Mouse (Mus musculus) urinary bladder, postnatal 14 days (tissue): ENCODE results near the gene Gck.
"Not testable (repeated sequence)": the region's sequence is repeated elsewhere in the genome, so short reads cannot be mapped to it uniquely, and the experiment has no call there.

Experiments used
- DNase-seq: peaks from one replicate; pipeline ENCODE4 v3.0.0; 2021; ENCODE audit warnings: low spot score

Gck gene

DNA sequence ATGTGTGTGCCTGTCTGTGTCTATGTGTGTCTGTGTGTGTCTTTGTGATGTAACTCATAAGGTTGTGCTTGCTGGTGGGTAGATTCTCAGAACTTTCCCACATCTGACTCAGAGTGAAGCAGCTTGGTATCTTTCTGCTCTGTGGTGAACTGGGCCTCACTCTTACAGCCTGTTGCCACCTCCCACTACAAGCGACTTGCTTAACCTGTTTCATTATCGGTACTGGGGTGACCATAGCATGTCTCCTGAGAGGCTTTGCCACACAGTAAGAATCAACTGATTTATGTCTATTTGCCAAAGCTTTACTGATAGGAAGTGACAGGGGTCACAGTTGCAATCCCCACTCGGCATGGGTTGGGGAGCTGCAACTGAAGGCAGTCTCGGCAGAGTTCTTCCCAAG, 41.2 kb downstream of the Gck start:
- peak; percentile 49 for DNase-seq

DNA sequence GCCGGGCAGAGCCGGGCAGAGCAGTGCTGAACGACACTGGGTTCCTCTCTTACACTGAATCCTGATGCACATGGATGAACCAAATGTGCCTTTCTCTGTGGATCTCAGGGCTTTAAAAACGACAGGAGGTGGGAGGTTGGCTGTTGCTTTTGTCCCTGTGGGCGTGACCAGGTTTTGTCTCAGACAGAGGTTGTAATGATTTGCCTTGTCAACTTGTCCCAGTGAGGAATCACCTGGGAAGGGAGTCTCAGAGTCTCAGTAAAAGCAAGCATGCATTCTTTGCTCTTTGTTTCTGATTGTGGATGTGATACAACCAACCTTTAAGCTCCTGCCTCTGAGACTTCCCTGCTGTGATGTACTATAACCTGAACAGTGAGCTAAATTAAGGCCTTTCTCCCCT, 42.8 kb downstream of the Gck start:
- no peak for DNase-seq

DNA sequence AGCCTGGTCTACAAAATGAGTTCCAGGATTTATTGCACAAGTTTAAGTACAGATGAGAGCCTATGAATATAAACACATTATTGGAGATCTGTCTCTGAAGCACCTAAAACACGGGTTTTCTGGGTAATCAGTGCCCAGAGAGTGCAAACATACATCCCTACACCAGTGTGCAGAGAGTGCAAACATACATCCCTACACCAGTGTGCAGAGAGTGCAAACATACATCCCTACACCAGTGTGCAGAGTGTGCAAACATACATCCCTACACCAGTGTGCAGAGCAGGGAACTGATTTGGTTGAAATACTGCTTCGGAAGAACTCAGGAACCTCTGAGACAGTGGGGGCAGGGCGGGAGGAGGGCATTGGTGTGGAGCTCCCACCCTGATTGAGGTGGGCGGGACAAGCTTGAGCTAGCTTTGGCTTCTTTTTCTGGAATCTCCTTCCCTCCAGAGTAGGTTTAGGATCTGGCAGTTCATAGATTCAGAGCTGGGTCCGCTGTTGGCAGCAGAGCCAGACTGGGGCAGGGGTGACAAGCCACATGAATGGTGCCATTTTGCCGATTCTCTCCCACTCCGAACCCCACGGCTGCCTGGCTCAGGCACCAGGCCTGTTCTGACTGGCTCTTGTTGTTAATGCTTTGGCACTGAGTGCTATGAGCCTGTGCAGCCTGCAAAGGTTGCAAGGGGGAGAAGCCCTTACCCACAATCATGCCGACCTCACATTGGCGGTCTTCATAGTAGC, 43.9 kb downstream of the Gck start:
- DNase-seq: no peak

DNA sequence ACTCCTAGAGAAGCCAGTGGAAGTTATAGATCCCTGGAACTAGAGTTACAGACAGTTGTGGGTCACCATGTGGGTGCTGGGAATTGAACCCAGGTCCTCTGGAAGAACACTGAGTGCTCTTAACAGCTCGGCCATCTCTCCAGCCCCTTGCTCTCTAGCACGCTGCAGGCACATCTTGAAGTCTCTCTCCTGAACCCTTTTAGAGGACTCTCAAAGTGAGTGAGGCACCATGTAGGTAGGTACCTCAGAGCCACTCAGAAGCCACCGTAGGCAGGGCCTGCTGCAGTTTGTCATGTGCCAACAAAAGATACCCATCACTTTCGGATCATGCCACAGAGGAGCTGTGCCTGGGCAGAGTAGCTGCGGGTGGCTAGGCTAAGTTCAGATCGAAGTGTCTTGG, 45.0 kb downstream of the Gck start:
- no peak for DNase-seq

DNA sequence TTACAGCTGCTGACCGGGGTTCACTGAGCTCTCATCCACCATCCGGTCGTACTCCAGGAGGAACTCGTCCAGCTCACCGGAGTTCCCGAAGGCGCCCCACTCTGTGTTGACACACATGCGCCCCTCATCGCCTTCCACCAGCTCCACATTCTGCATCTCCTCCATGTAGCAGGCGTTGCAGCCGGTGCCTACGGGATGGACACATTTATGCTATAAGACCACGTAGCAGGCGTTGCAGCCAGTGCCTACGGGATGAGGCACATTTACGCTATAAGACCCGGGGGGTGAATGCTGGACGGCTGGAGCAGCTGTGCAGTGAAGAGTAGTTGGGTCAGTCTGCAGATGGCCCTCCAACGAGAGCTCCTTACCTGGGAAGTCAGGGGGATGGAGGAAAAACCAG, 45.5 kb downstream of the Gck start:
- DNase-seq: no peak

DNA sequence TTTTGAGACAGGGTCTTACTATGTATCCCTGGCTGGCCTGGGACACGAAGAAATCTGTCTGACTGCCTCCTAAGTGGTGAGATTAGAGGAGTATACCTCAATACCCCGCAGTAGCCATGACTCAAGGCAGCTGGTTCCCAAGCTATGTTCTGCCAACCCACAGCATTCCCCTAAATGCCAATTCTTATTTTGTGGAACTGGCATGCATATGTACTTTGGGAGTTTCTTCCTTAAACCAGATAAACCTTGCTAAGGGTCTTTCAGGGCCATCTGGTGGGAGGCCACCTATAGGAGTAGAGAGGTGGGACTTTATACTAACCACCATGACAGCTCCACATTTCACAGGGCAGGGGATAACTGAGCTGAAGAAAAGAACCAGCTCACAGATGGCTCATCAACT, 46.0 kb downstream of the Gck start:
- no peak for DNase-seq

DNA sequence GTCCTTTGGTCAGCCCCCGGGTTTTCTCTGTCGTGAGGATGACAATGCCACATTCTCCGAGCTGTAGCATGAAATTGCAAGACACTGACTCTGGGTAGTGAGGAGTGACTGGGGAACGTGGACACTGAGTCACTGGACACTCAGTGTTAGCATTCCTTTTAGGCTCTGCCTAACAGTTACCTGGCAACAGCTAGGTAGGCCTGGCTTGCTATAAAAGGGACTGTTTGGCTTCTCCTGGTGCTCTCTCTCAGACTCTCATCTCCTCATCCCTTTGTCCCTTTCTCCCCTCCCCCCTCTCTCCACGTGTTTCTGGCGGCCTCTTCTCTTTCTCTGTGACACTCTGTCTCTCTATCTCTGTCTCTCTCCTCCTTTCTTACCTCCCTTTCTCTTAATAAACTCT, 47.5 kb downstream of the Gck start:
- DNase-seq: no peak

DNA sequence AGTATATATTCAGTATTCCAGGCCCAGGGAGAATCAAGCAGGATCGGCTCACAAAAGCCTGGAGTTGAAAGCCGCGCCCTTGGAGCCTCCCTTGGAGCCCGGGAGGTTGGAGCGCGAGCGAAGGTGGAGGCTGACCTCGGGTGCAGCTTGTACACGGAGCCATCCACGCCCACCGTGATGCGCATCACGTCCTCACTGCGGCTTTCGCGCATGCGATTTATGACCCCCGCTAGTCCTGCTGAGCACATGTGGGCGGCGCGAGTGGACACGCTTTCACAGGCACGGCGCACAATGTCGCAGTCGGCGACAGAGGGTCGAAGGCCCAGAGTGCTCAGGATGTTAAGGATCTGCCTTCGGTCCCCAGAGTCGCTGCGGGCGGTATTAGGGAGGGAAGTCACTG, 47.9 kb downstream of the Gck start:
- peak; percentile 64 for DNase-seq

DNA sequence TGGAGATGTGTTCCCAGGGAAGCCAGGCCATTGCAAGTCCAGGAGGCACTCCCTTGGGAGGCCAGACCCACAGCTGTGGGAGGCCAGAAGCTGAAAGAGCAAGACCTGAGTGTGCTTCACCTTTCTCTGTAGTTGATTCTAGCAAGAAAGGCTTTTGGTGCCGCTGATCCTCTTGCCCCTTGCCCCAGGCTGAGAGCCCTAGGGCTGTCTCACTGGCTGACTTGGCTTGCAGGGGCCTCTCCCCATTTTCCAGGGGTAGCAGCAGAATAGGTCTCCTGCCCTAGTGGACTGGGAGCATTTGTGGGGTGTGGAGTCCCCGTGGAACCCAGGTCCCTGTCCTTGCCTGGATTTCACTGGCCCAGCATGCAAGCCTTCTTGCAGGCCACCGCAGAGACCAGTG, 48.6 kb downstream of the Gck start:
- no peak for DNase-seq

DNA sequence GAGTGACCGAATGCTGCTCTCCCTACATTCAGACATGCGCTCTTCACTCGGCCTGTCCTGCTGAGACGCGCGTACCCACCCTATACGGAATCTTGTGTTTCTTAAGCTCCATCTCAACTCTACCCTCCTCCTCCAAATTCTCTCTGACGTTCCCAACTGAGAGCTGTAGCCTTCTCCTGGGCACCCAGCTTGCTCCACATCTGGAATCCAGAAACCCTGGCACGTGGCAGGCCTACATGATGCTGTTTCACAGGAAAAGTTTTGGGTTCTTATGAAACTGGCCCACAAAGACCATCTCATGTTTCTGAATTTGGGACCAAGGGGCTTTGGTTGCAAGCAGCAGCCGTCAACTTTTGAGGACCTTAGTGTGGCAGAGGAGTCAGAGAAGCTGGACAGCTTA, 50.6 kb downstream of the Gck start:
- no peak for DNase-seq

DNA sequence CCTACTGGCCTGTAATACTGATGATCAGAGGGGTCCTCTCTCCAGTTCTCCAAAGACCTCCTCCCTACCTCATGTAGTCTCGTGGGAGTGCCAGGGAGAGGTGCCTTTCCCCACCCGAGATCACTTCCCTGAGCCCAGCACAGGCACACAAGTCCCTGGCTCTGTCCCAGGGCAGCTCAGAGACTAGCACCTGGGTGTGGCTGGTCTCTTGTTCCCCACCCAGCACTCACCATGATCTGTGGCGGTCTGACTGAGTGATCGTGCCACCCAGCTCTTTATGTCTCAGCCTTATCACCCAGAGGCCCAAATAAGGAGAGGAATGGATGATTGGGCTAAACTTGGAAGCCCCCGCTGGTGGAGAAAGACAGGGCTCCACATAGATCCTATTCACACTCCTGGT, 51.4 kb downstream of the Gck start, which contains the start of gene Myl7:
TSS of gene Myl7 (minus strand) at position 252 of the 400 bp plus-strand sequence.
- no peak for DNase-seq

DNA sequence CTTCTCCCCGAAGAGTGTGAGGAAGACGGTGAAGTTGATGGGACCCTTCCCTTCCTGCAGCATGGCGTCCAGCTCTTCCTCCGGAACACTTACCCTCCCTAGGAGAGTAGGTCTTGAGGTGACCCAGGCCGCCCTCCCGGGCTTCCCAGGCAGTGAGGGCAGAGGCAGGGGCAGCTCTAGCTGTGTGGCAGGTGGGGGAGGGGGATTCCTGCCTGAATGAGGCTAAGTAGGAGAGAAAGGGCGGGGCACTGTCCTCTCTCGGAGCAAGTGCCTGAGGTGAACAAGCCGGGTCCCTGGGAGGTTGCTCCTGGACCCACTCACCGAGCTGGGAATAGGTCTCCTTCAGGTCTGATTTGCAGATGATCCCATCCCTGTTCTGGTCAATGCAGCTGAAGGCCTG, 52.0 kb downstream of the Gck start:
- no peak for DNase-seq

DNA sequence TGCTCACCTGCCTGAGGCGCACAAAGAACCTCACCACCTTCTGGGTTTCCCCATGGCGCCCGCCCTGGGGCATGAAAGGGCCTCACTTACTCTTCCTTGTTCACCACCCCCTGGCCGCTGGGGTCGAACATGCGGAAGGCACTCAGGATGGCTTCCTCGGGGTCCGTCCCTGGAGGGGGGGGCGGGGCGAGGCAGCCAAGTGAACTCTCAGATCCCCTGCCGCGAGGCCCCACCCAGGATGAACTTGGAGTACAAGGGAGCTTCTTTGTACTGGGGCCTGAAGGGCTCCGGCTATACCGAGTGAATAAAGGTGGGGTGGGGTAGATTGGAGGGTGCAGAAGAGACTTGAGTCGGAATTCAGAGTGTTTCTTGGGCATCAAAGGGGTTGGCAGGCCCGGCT, 52.7 kb downstream of the Gck start:
- no peak for DNase-seq

DNA sequence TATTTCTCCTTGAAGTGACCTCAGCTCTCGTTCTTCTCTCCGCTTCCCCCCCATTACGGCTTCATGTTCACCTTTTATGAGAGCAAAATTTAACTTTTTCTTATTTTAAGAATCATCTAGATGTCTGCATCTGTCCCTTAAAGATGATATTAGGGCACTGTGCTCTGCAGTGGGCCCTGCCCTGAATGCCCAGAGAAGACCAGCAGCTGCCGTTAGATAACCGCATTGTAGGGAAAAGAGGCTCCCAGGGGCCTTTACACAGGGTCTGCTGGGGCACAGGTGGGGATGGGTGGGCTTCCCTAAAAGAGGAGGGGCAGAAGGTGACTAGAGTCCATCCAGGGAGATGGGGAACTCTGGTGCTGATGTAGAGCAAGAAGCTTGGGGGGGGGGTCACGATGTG, 56.1 kb downstream of the Gck start:
- DNase-seq: no peak

DNA sequence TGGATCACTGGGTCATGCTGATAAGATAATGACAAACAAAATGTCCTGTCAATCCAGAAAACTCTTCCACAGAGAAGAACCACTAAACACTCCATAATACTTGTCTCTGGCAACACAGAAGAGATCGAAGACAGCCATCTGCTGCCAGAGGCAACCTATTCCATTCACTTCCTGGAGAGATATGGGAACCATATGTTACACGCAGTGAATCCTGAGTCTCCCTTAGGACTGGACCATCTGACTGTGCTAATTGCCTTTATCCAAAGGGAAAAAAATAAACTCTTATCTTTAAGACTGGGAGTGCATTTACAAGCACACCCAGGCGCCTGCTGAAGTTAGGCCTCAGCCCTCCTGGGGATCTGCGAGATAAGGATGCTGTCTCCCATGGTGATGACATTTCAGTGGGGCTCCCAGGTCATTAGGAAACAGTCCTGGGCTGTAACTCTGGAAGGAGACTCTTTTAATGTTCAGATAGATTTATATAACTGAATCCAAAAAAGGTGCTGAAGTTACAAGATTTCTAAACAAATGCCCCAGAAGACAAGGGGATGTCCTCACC, 57.0 kb downstream of the Gck start:
- DNase-seq: no peak

DNA sequence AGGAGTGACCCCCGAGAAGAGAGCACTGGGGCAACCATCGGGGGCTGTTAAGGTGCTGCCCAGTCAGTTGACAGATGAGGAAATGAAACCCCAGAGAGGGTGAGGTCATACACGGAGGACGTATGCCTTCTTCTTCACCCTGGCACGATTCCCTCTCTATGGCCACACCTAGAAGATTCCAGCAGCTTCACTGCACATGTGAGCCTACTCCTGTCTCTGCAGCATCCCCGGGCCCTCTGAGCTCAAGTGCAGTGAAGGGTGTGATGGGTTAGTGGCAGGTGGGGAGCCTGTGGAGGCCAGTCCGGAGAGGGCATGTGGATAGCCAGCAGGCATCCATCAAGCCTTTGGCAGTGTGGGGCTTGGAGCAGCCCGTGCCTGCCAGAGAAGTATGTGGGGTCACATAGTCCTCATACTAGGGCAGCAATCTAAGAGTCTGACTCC, 57.7 kb downstream of the Gck start:
- DNase-seq: no peak

DNA sequence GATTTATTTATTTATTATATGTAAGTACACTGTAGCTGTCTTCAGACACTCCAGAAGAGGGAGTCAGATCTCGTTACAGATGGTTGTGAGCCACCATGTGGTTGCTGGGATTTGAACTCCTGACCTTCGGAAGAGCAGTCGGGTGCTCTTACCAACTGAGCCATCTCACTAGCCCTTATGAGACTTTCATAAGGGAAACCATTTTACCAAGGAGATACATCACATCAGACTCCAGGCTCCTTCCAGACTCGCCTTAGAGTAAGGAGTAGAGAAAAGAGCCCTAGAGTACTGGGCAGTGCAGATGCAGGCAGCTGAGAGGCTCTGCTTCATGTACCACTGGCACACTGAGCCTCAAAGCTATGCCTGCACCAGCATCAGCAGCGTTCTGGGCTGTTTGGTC, 61.3 kb downstream of the Gck start:
- DNase-seq: not testable (repeated sequence)

DNA sequence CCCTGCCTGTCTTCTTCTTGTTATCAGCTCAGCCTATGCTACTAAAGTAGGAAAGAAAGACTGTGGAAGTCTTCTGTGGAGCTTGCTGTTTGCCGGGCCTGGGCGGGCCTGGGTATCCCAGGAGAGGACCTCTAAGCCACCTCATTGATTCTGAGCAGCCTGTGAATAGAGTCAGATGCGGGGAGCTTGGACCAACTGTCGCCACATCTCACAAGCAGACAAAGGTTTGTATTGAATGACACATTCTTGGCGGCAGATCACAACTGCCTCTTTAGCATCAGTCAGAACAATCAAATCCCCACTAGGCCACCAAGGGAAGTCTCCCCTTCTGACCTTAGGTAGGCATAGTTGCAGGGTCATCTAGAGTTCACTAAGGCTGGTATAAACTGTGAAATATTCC, 62.6 kb downstream of the Gck start:
- no peak for DNase-seq

DNA sequence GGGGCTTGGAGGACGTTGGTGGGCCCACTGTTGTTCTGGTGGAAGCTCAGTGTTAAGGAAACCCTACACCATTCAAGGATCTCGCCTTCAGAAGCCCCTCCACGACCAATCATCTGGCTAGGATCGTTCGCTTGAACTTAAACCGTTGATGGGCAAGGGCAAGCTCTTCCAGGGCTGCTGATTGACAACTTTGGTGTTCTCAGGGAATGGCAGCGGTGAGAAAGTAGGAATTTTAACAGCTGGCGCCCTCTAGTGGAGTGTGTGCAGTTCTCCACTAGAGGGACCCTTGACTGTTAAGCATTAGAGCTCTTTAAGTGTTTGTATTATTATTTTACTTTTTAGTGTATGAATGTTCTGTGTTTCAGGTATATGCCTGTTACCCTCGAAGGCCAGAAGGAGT, 63.7 kb downstream of the Gck start:
- peak; percentile 68 for DNase-seq

DNA sequence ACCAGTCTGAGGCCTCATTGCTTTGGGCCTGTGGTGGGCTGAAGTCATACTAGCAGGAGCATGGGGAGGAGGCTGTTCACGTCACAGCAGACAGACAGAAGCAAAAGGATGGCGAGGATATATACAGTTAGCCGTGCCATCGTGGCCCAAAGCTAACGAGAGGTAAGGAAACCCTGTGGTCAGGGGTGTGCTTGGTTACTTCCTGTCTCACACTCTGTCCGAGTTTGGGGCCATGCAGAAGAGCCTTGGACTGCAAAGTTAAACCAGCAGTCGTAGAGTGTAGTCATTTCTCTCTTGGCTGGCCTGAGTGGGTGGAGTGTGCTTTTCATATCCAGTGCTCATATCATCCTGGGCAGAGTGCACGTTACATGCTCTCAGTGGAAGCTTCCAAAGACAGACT, 67.4 kb downstream of the Gck start:
- DNase-seq: no peak

DNA sequence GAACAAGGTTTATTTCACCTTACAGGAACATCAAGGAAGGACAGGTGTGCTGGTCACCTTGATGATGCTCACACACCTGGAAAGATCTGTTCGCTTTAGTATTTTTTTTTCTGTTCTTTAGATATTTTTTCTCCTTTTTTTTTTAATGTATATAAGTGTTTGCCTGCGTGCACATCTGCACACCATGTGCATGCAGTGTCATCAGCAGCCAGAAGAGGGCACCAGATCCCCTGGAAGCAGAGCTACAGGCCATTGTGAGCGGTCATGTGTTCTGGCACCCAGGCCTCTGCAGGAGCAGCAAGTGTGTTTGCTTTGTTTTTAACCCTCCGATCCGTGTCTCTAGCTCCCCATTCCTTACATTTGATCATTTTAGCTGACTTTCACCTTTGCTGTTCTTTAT, 70.0 kb downstream of the Gck start:
- DNase-seq: peak; percentile 41

DNA sequence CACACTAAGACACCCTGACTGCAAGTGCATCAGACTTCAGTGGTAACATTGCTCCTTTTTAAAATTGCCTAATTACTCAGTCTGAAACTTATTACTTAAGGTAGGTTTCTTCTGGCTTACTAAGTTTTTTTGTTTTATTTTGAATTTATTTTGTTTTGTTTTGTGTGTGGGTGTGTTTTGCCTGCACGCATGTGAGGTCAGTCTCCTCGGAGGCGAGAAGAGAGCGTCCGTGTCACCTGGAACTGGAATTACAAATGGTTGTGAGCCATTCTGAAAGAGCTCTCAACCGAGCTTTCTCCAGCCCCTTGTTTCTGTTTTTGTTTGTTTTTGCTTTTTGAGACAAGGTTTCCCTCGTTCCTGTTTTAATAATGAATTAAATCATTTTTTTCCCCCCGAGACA, 71.2 kb downstream of the Gck start:
- no peak for DNase-seq

DNA sequence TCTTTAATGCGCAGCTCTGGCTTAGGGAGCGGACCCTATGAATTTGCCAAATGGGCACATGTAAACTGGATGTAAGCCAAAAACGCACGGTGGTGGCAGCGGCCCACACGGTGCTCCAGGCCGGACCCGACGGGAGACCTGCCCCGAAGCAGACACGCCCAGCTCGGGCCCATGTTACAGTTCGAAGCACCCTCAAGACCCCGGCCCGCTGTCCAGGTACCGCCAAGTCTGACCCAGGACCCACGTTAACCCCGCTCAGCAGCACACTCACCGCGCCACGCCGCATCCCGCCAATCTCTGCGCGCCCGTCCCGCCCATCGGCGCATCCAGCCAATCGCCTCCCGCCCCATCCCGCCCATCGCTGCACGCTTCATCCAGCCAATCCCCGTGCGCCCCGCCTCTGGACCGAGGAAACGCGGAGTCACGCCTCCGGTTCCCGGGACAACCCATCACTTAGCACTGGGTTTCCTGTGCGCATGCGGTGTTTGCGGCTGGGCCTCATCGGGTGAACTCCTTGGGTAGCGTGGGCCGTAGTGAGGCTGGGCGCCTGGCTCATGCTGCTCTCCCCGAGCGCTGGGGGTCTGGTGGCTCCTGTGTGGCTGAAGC, 71.9 kb downstream of the Gck start, which contains the start of gene Pold2:
TSS of gene Pold2 (minus strand) at position 372 of the 606 bp plus-strand sequence.
- peak; percentile 98 for DNase-seq

DNA sequence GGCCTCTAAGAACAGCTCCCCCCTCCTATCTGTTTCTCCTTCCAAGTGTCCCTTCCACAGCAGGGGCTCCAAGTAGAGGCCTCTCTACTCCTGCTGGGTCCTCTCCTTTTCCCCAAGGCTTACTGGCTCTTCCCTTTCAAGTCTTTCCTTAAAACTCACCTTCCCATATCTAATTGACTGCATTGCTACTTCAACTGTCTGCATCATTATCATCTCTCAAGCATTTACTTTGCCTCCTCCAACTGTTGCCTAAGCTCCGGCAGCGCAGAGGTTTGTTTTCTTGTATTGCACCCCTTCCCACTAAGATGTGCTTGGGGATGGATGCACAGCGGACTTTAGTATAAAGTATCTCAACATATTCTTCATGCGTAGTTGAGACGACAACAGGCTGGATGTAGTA, 72.5 kb downstream of the Gck start:
- DNase-seq: no peak
